Mouse (Mus musculus) retina, postnatal 7 days (tissue): ENCODE data around the gene Vps45.
"Not testable (repeated sequence)": the region's sequence is repeated elsewhere in the genome, so short reads cannot be mapped to it uniquely, and the experiment has no call there.

Experiments used
- DNase-seq: peaks from one replicate; pipeline ENCODE4 v3.0.0-alpha.2; 2012; ENCODE audit warnings: low read depth, low spot score

Vps45 gene

GRCm38 (mm10) chr3:96078711-96079110 lies 20.4 kb upstream of the Vps45 start:
- no peak for DNase-seq

- no peak for DNase-seq
Measured at GRCm38 (mm10) chr3:96078066-96078465, 19.8 kb upstream of the Vps45 start.

- DNase-seq, result no peak
Measured at GRCm38 (mm10) chr3:96072921-96073486, 14.7 kb upstream of the Vps45 start.

GRCm38 (mm10) chr3:96070241-96070640 lies 12.0 kb upstream of the Vps45 start:
- no peak for DNase-seq

- DNase-seq, result no peak
Measured at GRCm38 (mm10) chr3:96069542-96069941, 11.3 kb upstream of the Vps45 start.

- no peak for DNase-seq
Measured at GRCm38 (mm10) chr3:96069046-96069445, 10.8 kb upstream of the Vps45 start.

GRCm38 (mm10) chr3:96066741-96067140 lies 8.5 kb upstream of the Vps45 start:
- no peak for DNase-seq

- DNase-seq, result peak; percentile 69
Measured at GRCm38 (mm10) chr3:96065754-96066375, 7.6 kb upstream of the Vps45 start.

GRCm38 (mm10) chr3:96065147-96065546 lies 6.9 kb upstream of the Vps45 start:
- no peak for DNase-seq

GRCm38 (mm10) chr3:96064217-96064616 lies 6.0 kb upstream of the Vps45 start:
- DNase-seq, result no peak

GRCm38 (mm10) chr3:96063299-96063698 lies 5.0 kb upstream of the Vps45 start:
- no peak for DNase-seq

- DNase-seq, result no peak
Measured at GRCm38 (mm10) chr3:96060146-96060545, 1.9 kb upstream of the Vps45 start.

- peak; percentile 82 for DNase-seq
Measured at GRCm38 (mm10) chr3:96057747-96058204, 490 bp downstream of the Vps45 start.

- DNase-seq, result no peak
Measured at GRCm38 (mm10) chr3:96056031-96056430, 2.2 kb downstream of the Vps45 start.

- no peak for DNase-seq
Measured at GRCm38 (mm10) chr3:96055294-96055693, 3.0 kb downstream of the Vps45 start.

GRCm38 (mm10) chr3:96051839-96052238 lies 6.4 kb downstream of the Vps45 start:
- peak; percentile 50 for DNase-seq

- DNase-seq, result no peak
Measured at GRCm38 (mm10) chr3:96051186-96051585, 7.1 kb downstream of the Vps45 start.

GRCm38 (mm10) chr3:96050779-96051178 lies 7.5 kb downstream of the Vps45 start:
- DNase-seq, result no peak

GRCm38 (mm10) chr3:96044559-96044958 lies 13.7 kb downstream of the Vps45 start:
- DNase-seq, result not testable (repeated sequence)

- no peak for DNase-seq
Measured at GRCm38 (mm10) chr3:96043104-96043503, 15.2 kb downstream of the Vps45 start.

- DNase-seq, result no peak
Measured at GRCm38 (mm10) chr3:96041079-96041478, 17.2 kb downstream of the Vps45 start.

- DNase-seq, result no peak
Measured at GRCm38 (mm10) chr3:96040663-96041006, 17.6 kb downstream of the Vps45 start.

GRCm38 (mm10) chr3:96039857-96040662 lies 18.2 kb downstream of the Vps45 start:
- no peak for DNase-seq
